Mouse (Mus musculus) CH12.LX (cell line): ENCODE data around the gene Mul1. TPM values are rescaled to one million over a fixed set of nuclear protein-coding genes. Genes with fewer than 3 reads are reported as not detected.

Experiments
- DNase-seq: peaks from one replicate; pipeline ENCODE4 v3.0.0-alpha.2; 2013; ENCODE audit errors: extremely low read depth
- H3K27ac ChIP-seq: 2 replicates; pipeline ENCODE4 v1.5.1; 2012; ENCODE audit warnings: low read depth, mild to moderate bottlenecking, control low read depth, moderate library complexity; ENCODE audit not compliant: insufficient read depth
- H3K27me3 ChIP-seq: replicated peaks from 2 replicates; pipeline ENCODE3; 2012; ENCODE audit warnings: inconsistent platforms
- H3K36me3 ChIP-seq, 2 experiments: replicated peaks in 1 of 2; 2 replicates each; pipeline versions ENCODE3 to v1.6.1; 2012; ENCODE audit warnings: inconsistent platforms in 1 of 2, low read length in 1 of 2, mild to moderate bottlenecking in 1 of 2, mixed read lengths in 1 of 2, moderate library complexity in 1 of 2; ENCODE audit not compliant: control insufficient read depth in 1 of 2, insufficient read depth in 1 of 2
- H3K4me1 ChIP-seq, 2 experiments: 2 replicates each; pipeline ENCODE4 v1.6.1; 2012; ENCODE audit warnings: inconsistent platforms in 1 of 2, moderate library complexity in 1 of 2; ENCODE audit not compliant: insufficient read depth in 2 of 2, control insufficient read depth in 1 of 2
- H3K4me2 ChIP-seq: 2 replicates; pipeline ENCODE4 v1.6.1; 2012; ENCODE audit warnings: low read depth, mild to moderate bottlenecking, control low read depth; ENCODE audit not compliant: poor library complexity, insufficient read depth, severe bottlenecking
- H3K4me3 ChIP-seq, 3 experiments: fragments of 150-350 bp in 1 of 3; sonication (generic) in 1 of 3; replicated peaks in 1 of 3; 2 replicates each; pipeline versions ENCODE3 to v1.5.1; 2011 to 2012; ENCODE audit warnings: low read depth in 2 of 3, low read length in 2 of 3, mild to moderate bottlenecking in 2 of 3, moderate library complexity in 2 of 3, control low read depth in 1 of 3, improper control_type of control experiment in 1 of 3, inconsistent platforms in 1 of 3, mixed read lengths in 1 of 3; ENCODE audit not compliant: poor library complexity in 1 of 3
- H3K79me2 ChIP-seq: replicated peaks from 2 replicates; pipeline ENCODE4 v1.6.1; 2012; ENCODE audit warnings: mild to moderate bottlenecking, moderate library complexity; ENCODE audit not compliant: control insufficient read depth, poor library complexity, insufficient read depth, severe bottlenecking; ENCODE audit errors: extremely low read depth
- H3K9ac ChIP-seq: 2 replicates; pipeline ENCODE4 v1.6.1; 2012; ENCODE audit warnings: low read depth, mild to moderate bottlenecking, control low read depth, moderate library complexity; ENCODE audit not compliant: insufficient read depth
- H3K9me3 ChIP-seq: replicated peaks from 2 replicates; pipeline ENCODE3; 2012; ENCODE audit warnings: low read length, inconsistent platforms, mixed read lengths
- CHD1 ChIP-seq: IDR thresholded peaks from 2 replicates; pipeline ENCODE4 v1.6.1; 2012; ENCODE audit warnings: low read depth, low read length, improper control_type of control experiment, inconsistent platforms
- CHD2 ChIP-seq: IDR thresholded peaks from 2 replicates; pipeline ENCODE4 v1.6.1; 2011; ENCODE audit warnings: low read length, improper control_type of control experiment
- CTCF ChIP-seq, 2 experiments: IDR thresholded peaks in 1 of 2; conservative IDR thresholded peaks in 1 of 2; 2 replicates each; pipeline ENCODE4 v1.5.1; 2011 to 2012; ENCODE audit warnings: low read depth in 2 of 2, low read length in 2 of 2, improper control_type of control experiment in 1 of 2, inconsistent platforms in 1 of 2, mild to moderate bottlenecking in 1 of 2, moderate library complexity in 1 of 2
- ELF1 ChIP-seq: IDR thresholded peaks from 2 replicates; pipeline ENCODE4 v1.6.1; 2014; ENCODE audit warnings: low read depth, mild to moderate bottlenecking, inconsistent platforms, low read length, improper control_type of control experiment
- EP300 ChIP-seq: IDR thresholded peaks from 2 replicates; pipeline ENCODE4 v1.6.1; 2011; ENCODE audit warnings: low read length, improper control_type of control experiment
- ETS1 ChIP-seq: conservative IDR thresholded peaks from 2 replicates; pipeline ENCODE4 v1.6.1; 2012; ENCODE audit warnings: low read depth, mild to moderate bottlenecking, inconsistent platforms, low read length, improper control_type of control experiment, moderate library complexity
- GABPA ChIP-seq: IDR thresholded peaks from 2 replicates; pipeline ENCODE4 v1.6.1; 2012; ENCODE audit warnings: low read depth, low read length, improper control_type of control experiment, inconsistent platforms; ENCODE audit not compliant: insufficient replicate concordance
- HCFC1 ChIP-seq: IDR thresholded peaks from 2 replicates; pipeline ENCODE4 v1.6.1; 2012; ENCODE audit warnings: low read depth, mild to moderate bottlenecking, inconsistent platforms, low read length, improper control_type of control experiment
- IRF4 ChIP-seq: IDR thresholded peaks from 2 replicates; pipeline ENCODE4 v1.6.1; 2014; ENCODE audit warnings: low read depth, mild to moderate bottlenecking, inconsistent platforms, low read length, improper control_type of control experiment
- JUN ChIP-seq: IDR thresholded peaks from 2 replicates; pipeline ENCODE4 v1.6.1; 2011; ENCODE audit warnings: low read depth, mild to moderate bottlenecking, low read length, improper control_type of control experiment, moderate library complexity; ENCODE audit not compliant: insufficient read depth
- JUND ChIP-seq: conservative IDR thresholded peaks from 2 replicates; pipeline ENCODE4 v1.6.1; 2011; ENCODE audit warnings: low read depth, low read length, improper control_type of control experiment
- MAFK ChIP-seq: IDR thresholded peaks from 2 replicates; pipeline ENCODE4 v1.6.1; 2011; ENCODE audit warnings: low read length, improper control_type of control experiment; ENCODE audit not compliant: insufficient replicate concordance
- MAX ChIP-seq: IDR thresholded peaks from 2 replicates; pipeline ENCODE4 v1.6.1; 2011; ENCODE audit warnings: low read length, improper control_type of control experiment
- MAZ ChIP-seq: IDR thresholded peaks from 2 replicates; pipeline ENCODE4 v1.6.1; 2012; ENCODE audit warnings: low read depth, mild to moderate bottlenecking, inconsistent platforms, low read length, improper control_type of control experiment, moderate library complexity
- MEF2A ChIP-seq: IDR thresholded peaks from 2 replicates; pipeline ENCODE4 v1.6.1; 2014; ENCODE audit warnings: low read depth, mild to moderate bottlenecking, inconsistent platforms, low read length, improper control_type of control experiment, borderline replicate concordance
- MXI1 ChIP-seq: IDR thresholded peaks from 2 replicates; pipeline ENCODE4 v1.6.1; 2011; ENCODE audit warnings: mild to moderate bottlenecking, low read depth, low read length, improper control_type of control experiment
- MYC ChIP-seq: IDR thresholded peaks from 2 replicates; pipeline ENCODE4 v1.6.1; 2011; ENCODE audit warnings: low read depth, mild to moderate bottlenecking, improper control_type of control experiment, low read length
- NELFE ChIP-seq: IDR thresholded peaks from 2 replicates; pipeline ENCODE4 v1.6.1; 2011; ENCODE audit warnings: low read depth, low read length, improper control_type of control experiment
- NRF1 ChIP-seq: IDR thresholded peaks from 2 replicates; pipeline ENCODE4 v1.6.1; 2014; ENCODE audit warnings: low read depth, mild to moderate bottlenecking, inconsistent platforms, low read length, improper control_type of control experiment, moderate library complexity
- POLR2AphosphoS2 ChIP-seq: IDR thresholded peaks from 2 replicates; pipeline ENCODE4 v1.6.1; 2011; ENCODE audit warnings: low read depth, low read length, improper control_type of control experiment
- RAD21 ChIP-seq: IDR thresholded peaks from 2 replicates; pipeline ENCODE4 v1.6.1; 2011; ENCODE audit warnings: low read depth, mild to moderate bottlenecking, low read length, improper control_type of control experiment, moderate library complexity
- RCOR1 ChIP-seq: conservative IDR thresholded peaks from 2 replicates; pipeline ENCODE4 v1.6.1; 2012; ENCODE audit warnings: low read depth, mild to moderate bottlenecking, inconsistent platforms, low read length, improper control_type of control experiment
- SMC3 ChIP-seq: IDR thresholded peaks from 2 replicates; pipeline ENCODE4 v1.6.1; 2011; ENCODE audit warnings: low read depth, low read length, improper control_type of control experiment
- TBP ChIP-seq: conservative IDR thresholded peaks from 2 replicates; pipeline ENCODE4 v1.6.1; 2011; ENCODE audit warnings: low read depth, low read length, improper control_type of control experiment
- TCF12 ChIP-seq: IDR thresholded peaks from 2 replicates; pipeline ENCODE4 v1.6.1; 2014; ENCODE audit warnings: low read depth, mild to moderate bottlenecking, inconsistent platforms, low read length, improper control_type of control experiment
- UBTF ChIP-seq: IDR thresholded peaks from 2 replicates; pipeline ENCODE4 v1.6.1; 2012; ENCODE audit warnings: low read depth, mild to moderate bottlenecking, inconsistent platforms, low read length, improper control_type of control experiment, moderate library complexity
- USF1 ChIP-seq: IDR thresholded peaks from 2 replicates; pipeline ENCODE4 v1.6.1; 2014; ENCODE audit warnings: low read depth, mild to moderate bottlenecking, inconsistent platforms, low read length, improper control_type of control experiment
- USF2 ChIP-seq: conservative IDR thresholded peaks from 2 replicates; pipeline ENCODE4 v1.6.1; 2011; ENCODE audit warnings: low read depth, low read length, improper control_type of control experiment
- ZC3H11A ChIP-seq: IDR thresholded peaks from 2 replicates; pipeline ENCODE4 v1.6.1; 2012; ENCODE audit warnings: low read depth, mild to moderate bottlenecking, inconsistent platforms, low read length, improper control_type of control experiment
- ZKSCAN1 ChIP-seq: IDR thresholded peaks from 2 replicates; pipeline ENCODE4 v1.6.1; 2012; ENCODE audit warnings: low read depth, inconsistent platforms, low read length, improper control_type of control experiment, borderline replicate concordance
- ZMIZ1 ChIP-seq: IDR thresholded peaks from 2 replicates; pipeline ENCODE4 v1.6.1; 2012; ENCODE audit warnings: low read depth, mild to moderate bottlenecking, inconsistent platforms, low read length, improper control_type of control experiment
- ZNF384 ChIP-seq: IDR thresholded peaks from 2 replicates; pipeline ENCODE4 v1.6.1; 2012; ENCODE audit warnings: low read depth, low read length, improper control_type of control experiment, inconsistent platforms
- dilution Hi-C: fragments of 300-500 bp; cut with MboI; formaldehyde crosslinking; loops from 2 replicates; pipeline ENCODE4 v1.14.3; 2020; ENCODE audit warnings: low sequenced_read_pairs; ENCODE audit not compliant: extremely low pct_unique_long_range_greater_than_20kb, extremely low pct_ligation_motif_present
- in situ Hi-C: fragments of 300-500 bp; cut with MboI; formaldehyde crosslinking; loops from 3 replicates; pipeline ENCODE4 v1.14.3; 2019; ENCODE audit warnings: low sequenced_read_pairs, low pct_ligation_motif_present, low pct_unique_long_range_greater_than_20kb, mixed read lengths
- polyA plus RNA-seq: library from polyadenylated mRNA; unstranded; fragments of >175 nt; gene quantifications from 2 replicates; pipeline ENCODE4 v1.2.1, GENCODE M21; 2012; ENCODE audit warnings: low read depth; ENCODE audit not compliant: insufficient read length
- total RNA-seq, 2 experiments: library from RNA; depleted of rRNA; stranded (reverse); fragments of 300-350 nt in 1 of 2; fragments of >200 nt in 1 of 2; gene quantifications; 2 replicates each; pipeline ENCODE4 v1.2.3; 2012 to 2014

The Mul1 gene
- total and polyA plus RNA-seq, 3 experiments = 10.2 to 20.2 (median 12.3) TPM

- H3K27ac ChIP-seq = no peak overlapping the region
- peaks cover 2% of the 10 kb centered on the region for H3K9me3 ChIP-seq
- H3K27me3 ChIP-seq = peaks cover 41% of the 10 kb centered on the region
- H3K9ac ChIP-seq = no peak overlapping the region
- H3K36me3 ChIP-seq = peaks cover 0 to 10% of the 10 kb centered on the region in 2 experiments
- H3K4me2 ChIP-seq = no peak overlapping the region
- H3K79me2 ChIP-seq = no peaks in the 10 kb centered on the region
- TF ChIP-seq MAZ = no peak
- no peak for TF ChIP-seq ZKSCAN1
- TF ChIP-seq ZC3H11A = no peak
- TF ChIP-seq IRF4 = no peak
- TF ChIP-seq, all 38 proteins: peak for 0
- in situ Hi-C loops = loop anchor here (10.0 kb wide), 1 partner anchor 408 kb away; no protein-coding TSS in a partner anchor
- DNase-seq = no peak
- H3K4me1 ChIP-seq = peaks cover 0 to 4% of the 10 kb centered on the region in 2 experiments; a peak in 2 of 4 replicates
- dilution Hi-C loops = no loop called here
- H3K4me3 ChIP-seq = no peak overlapping the region
These were observed 12.5 kb downstream of the Mul1 start for GRCm38 (mm10) chr4:138446981-138447380.

- Histone ChIP-seq H3K79me2 (no peaks in the 10 kb centered on the region), H3K27me3 (peaks cover 45% of the 10 kb centered on the region), H3K9me3 (peaks cover 2% of the 10 kb centered on the region), H3K4me1 (peaks cover 0 to 4% of the 10 kb centered on the region in 2 experiments; a peak in 2 of 4 replicates), H3K9ac (0 out of 2 replicates have a peak overlapping the region, but pooled peaks have one; percentile 35), H3K27ac (no peak overlapping the region), H3K4me3 (no peak overlapping the region), H3K4me2 (peak overlapping the region; percentile 49; the same call in 1 of the 2 replicates), H3K36me3 (peaks cover 0 to 6% of the 10 kb centered on the region in 2 experiments)
- dilution Hi-C loops (no loop called here), in situ Hi-C loops (loop anchor here (10.0 kb wide), 1 partner anchor 407 kb away; no protein-coding TSS in a partner anchor)
- DNase-seq = peak; percentile 85
- peak; percentile 50 to 97 for TF ChIP-seq CTCF (conservative IDR thresholded peaks at IDR 0.05 in 1 of 2, IDR thresholded peaks at IDR 0.05 in 1 of 2; ENCODE audit: low read depth in 2 of 2, low read length in 2 of 2)
- 0 out of 2 replicates have a peak, but pooled peaks have one; percentile 40 for TF ChIP-seq MEF2A
- TF ChIP-seq MXI1 = no peak
- TF ChIP-seq EP300 = no peak
- TF ChIP-seq USF1 = no peak
- TF ChIP-seq JUN = no peak
- TF ChIP-seq TBP = no peak
- TF ChIP-seq RCOR1 = no peak
- TF ChIP-seq TCF12 = peak; percentile 29; the same call in 1 of the 2 replicates
- no peak for TF ChIP-seq UBTF
- no peak for TF ChIP-seq JUND
- peak; percentile 58; the same call in 1 of the 2 replicates for TF ChIP-seq NELFE
- no peak for TF ChIP-seq CHD2
- TF ChIP-seq ZMIZ1 = no peak
- TF ChIP-seq SMC3 = peak; percentile 97
- TF ChIP-seq GABPA = no peak
- TF ChIP-seq CHD1 = no peak
- TF ChIP-seq NRF1 = no peak
- TF ChIP-seq MAFK = no peak
- no peak for TF ChIP-seq POLR2AphosphoS2
- no peak; the same call in 1 of the 2 replicates for TF ChIP-seq MAX
- no peak for TF ChIP-seq HCFC1
- peak; percentile 98 for TF ChIP-seq RAD21
- TF ChIP-seq IRF4 = peak; percentile 37; the same call in 1 of the 2 replicates
- TF ChIP-seq ZC3H11A = peak; percentile 86
- TF ChIP-seq MYC = no peak
- no peak for TF ChIP-seq ZNF384
- no peak for TF ChIP-seq MAZ
- no peak for TF ChIP-seq ETS1
- no peak for TF ChIP-seq USF2
- TF ChIP-seq ELF1 = peak; percentile 89
These were observed 12.9 kb downstream of the Mul1 start for GRCm38 (mm10) chr4:138447387-138447786.
